Mouse (Mus musculus) myocyte (in vitro differentiated cells): ENCODE results near the gene Nfam1. TPM values are rescaled to one million over a fixed set of nuclear protein-coding genes. Genes with fewer than 3 reads are reported as not detected.

Experiments used
- H3K27me3 ChIP-seq: one replicate; pipeline ENCODE4 v1.6.1; 2011; ENCODE audit not compliant: control insufficient read depth, insufficient read depth, insufficient read length
- H3K36me3 ChIP-seq: one replicate; pipeline ENCODE4 v1.6.1; 2011; ENCODE audit not compliant: control insufficient read depth, insufficient read depth
- H3K4me2 ChIP-seq: one replicate; pipeline ENCODE4 v1.6.1; 2011; ENCODE audit warnings: low read depth, control low read depth
- H3K4me3 ChIP-seq: one replicate; pipeline ENCODE4 v1.5.1; 2011; ENCODE audit warnings: mild to moderate bottlenecking, control low read depth, moderate library complexity
- H3K79me2 ChIP-seq: one replicate; pipeline ENCODE4 v1.6.1; 2011; ENCODE audit not compliant: control insufficient read depth, insufficient read depth
- H3ac ChIP-seq: one replicate; pipeline ENCODE4 v1.6.1; 2011; ENCODE audit not compliant: control insufficient read depth, insufficient read length
- CEBPB ChIP-seq: IDR thresholded peaks from 2 replicates; pipeline ENCODE4 v1.6.1; 2011; ENCODE audit warnings: mild to moderate bottlenecking, moderate library complexity; ENCODE audit not compliant: poor library complexity, insufficient read depth, severe bottlenecking
- E2F4 ChIP-seq: IDR thresholded peaks from one replicate; pipeline ENCODE4 v1.6.1; 2011; ENCODE audit warnings: mild to moderate bottlenecking, control low read depth, moderate library complexity; ENCODE audit not compliant: insufficient read depth
- MAX ChIP-seq: IDR thresholded peaks from one replicate; pipeline ENCODE4 v1.6.1; 2011; ENCODE audit warnings: low read depth, mild to moderate bottlenecking, control low read depth
- MYOD1 ChIP-seq, 3 experiments: IDR thresholded peaks; one replicate each; pipeline ENCODE4 v1.6.1; 2011; ENCODE audit warnings: control low read depth in 2 of 3, low read depth in 2 of 3, mild to moderate bottlenecking in 2 of 3, moderate library complexity in 1 of 3; ENCODE audit not compliant: insufficient read length in 2 of 3, control insufficient read depth in 1 of 3
- MYOG ChIP-seq, 3 experiments: IDR thresholded peaks; one replicate each; pipeline ENCODE4 v1.6.1; 2011; ENCODE audit warnings: control low read depth in 2 of 3, low read depth in 2 of 3, mild to moderate bottlenecking in 2 of 3; ENCODE audit not compliant: insufficient read length in 2 of 3, control insufficient read depth in 1 of 3, insufficient read depth in 1 of 3
- POLR2A ChIP-seq: IDR thresholded peaks from one replicate; pipeline ENCODE4 v1.6.1; 2011; ENCODE audit warnings: low read depth, mild to moderate bottlenecking, control low read depth, moderate library complexity; ENCODE audit not compliant: insufficient read length
- POLR2AphosphoS2 ChIP-seq: IDR thresholded peaks from one replicate; pipeline ENCODE4 v1.6.1; 2011; ENCODE audit warnings: low read depth, control low read depth; ENCODE audit not compliant: insufficient read length
- REST ChIP-seq: IDR thresholded peaks from one replicate; pipeline ENCODE4 v1.6.1; 2011; ENCODE audit warnings: mild to moderate bottlenecking, control low read depth, moderate library complexity; ENCODE audit not compliant: insufficient read depth, insufficient read length
- SRF ChIP-seq: IDR thresholded peaks from one replicate; pipeline ENCODE4 v1.6.1; 2011; ENCODE audit warnings: low read depth; ENCODE audit not compliant: control insufficient read depth, insufficient read length
- TCF12 ChIP-seq: IDR thresholded peaks from one replicate; pipeline ENCODE4 v1.6.1; 2011; ENCODE audit warnings: mild to moderate bottlenecking, control low read depth; ENCODE audit not compliant: poor library complexity, insufficient read depth, severe bottlenecking
- TCF3 ChIP-seq: IDR thresholded peaks from one replicate; pipeline ENCODE4 v1.6.1; 2011; ENCODE audit warnings: low read depth, control low read depth; ENCODE audit not compliant: insufficient read length
- USF1 ChIP-seq: IDR thresholded peaks from one replicate; pipeline ENCODE4 v1.6.1; 2011; ENCODE audit warnings: low read depth, mild to moderate bottlenecking, control low read depth, moderate library complexity
- polyA plus RNA-seq: library from polyadenylated mRNA; unstranded; fragments of >200 nt; fragmentation: generic; extraction: Trizol; gene quantifications from one replicate; pipeline ENCODE4 v1.2.1, GENCODE M21; 2012; ENCODE audit warnings: missing spikeins

Gene Nfam1
- polyA plus RNA-seq, 1 experiment, result not detected

GRCm38 (mm10) chr15:83040156-83040555 lies 7.0 kb upstream of the Nfam1 start:
- Histone ChIP-seq H3K79me2 (no peaks in the 10 kb centered on the region), H3K4me3 (no peak overlapping the region), H3K36me3 (no peaks in the 10 kb centered on the region), H3K27me3 (peaks cover 76% of the 10 kb centered on the region), H3ac (no peak overlapping the region), H3K4me2 (no peak overlapping the region)
- TF ChIP-seq MYOD1 (IDR thresholded peaks at IDR 0.05; ENCODE audit: control insufficient read depth in 1 of 3, insufficient read length in 2 of 3, low read depth in 2 of 3), result no peak
- no peak for TF ChIP-seq POLR2A
- TF ChIP-seq POLR2AphosphoS2, result no peak
- no peak for TF ChIP-seq TCF3
- no peak for TF ChIP-seq MAX
- no peak for TF ChIP-seq E2F4
- no peak for TF ChIP-seq CEBPB
- no peak for TF ChIP-seq MYOG (IDR thresholded peaks at IDR 0.05; ENCODE audit: control insufficient read depth in 1 of 3, insufficient read depth in 1 of 3, insufficient read length in 2 of 3, low read depth in 2 of 3)
- TF ChIP-seq TCF12, result no peak
- TF ChIP-seq USF1, result no peak
- no peak for TF ChIP-seq SRF
- TF ChIP-seq REST, result no peak

GRCm38 (mm10) chr15:83038812-83039211 lies 5.7 kb upstream of the Nfam1 start:
- TF ChIP-seq MAX, result no peak
- no peak for TF ChIP-seq MYOD1 (IDR thresholded peaks at IDR 0.05; ENCODE audit: control insufficient read depth in 1 of 3, insufficient read length in 2 of 3, low read depth in 2 of 3)
- TF ChIP-seq POLR2A, result no peak
- no peak for TF ChIP-seq CEBPB
- TF ChIP-seq SRF, result no peak
- no peak for TF ChIP-seq USF1
- TF ChIP-seq POLR2AphosphoS2, result no peak
- no peak for TF ChIP-seq E2F4
- TF ChIP-seq MYOG (IDR thresholded peaks at IDR 0.05; ENCODE audit: control insufficient read depth in 1 of 3, insufficient read depth in 1 of 3, insufficient read length in 2 of 3, low read depth in 2 of 3), result no peak
- Histone ChIP-seq H3ac (no peak overlapping the region), H3K79me2 (no peaks in the 10 kb centered on the region), H3K36me3 (no peaks in the 10 kb centered on the region), H3K27me3 (peaks cover 78% of the 10 kb centered on the region), H3K4me3 (no peak overlapping the region), H3K4me2 (no peak overlapping the region)

GRCm38 (mm10) chr15:83037755-83038483 lies 4.8 kb upstream of the Nfam1 start:
- Histone ChIP-seq H3K4me2 (no peak overlapping the region), H3K27me3 (peaks cover 78% of the 10 kb centered on the region), H3K4me3 (no peak overlapping the region), H3K36me3 (no peaks in the 10 kb centered on the region), H3K79me2 (no peaks in the 10 kb centered on the region), H3ac (no peak overlapping the region)
- TF ChIP-seq MYOG (IDR thresholded peaks at IDR 0.05; ENCODE audit: control insufficient read depth in 1 of 3, insufficient read depth in 1 of 3, insufficient read length in 2 of 3, low read depth in 2 of 3) (no peak), E2F4 (no peak), CEBPB (no peak), MYOD1 (IDR thresholded peaks at IDR 0.05; ENCODE audit: control insufficient read depth in 1 of 3, insufficient read length in 2 of 3, low read depth in 2 of 3) (no peak)

- no peak overlapping the region for H3K4me2 ChIP-seq
- H3K27me3 ChIP-seq, result peaks cover 78% of the 10 kb centered on the region
Measured at GRCm38 (mm10) chr15:83036900-83037519, 3.9 kb upstream of the Nfam1 start.

More at GRCm38 (mm10) chr15:83036900-83037519, 3.9 kb upstream of the Nfam1 start:
- Histone ChIP-seq H3ac (no peak overlapping the region), H3K36me3 (no peaks in the 10 kb centered on the region), H3K79me2 (no peaks in the 10 kb centered on the region), H3K4me3 (no peak overlapping the region)
- TF ChIP-seq E2F4 (no peak), TCF3 (no peak), SRF (no peak), POLR2A (no peak), MYOG (IDR thresholded peaks at IDR 0.05; ENCODE audit: control insufficient read depth in 1 of 3, insufficient read depth in 1 of 3, insufficient read length in 2 of 3, low read depth in 2 of 3) (no peak), USF1 (no peak), CEBPB (no peak), MAX (no peak), MYOD1 (IDR thresholded peaks at IDR 0.05; ENCODE audit: control insufficient read depth in 1 of 3, insufficient read length in 2 of 3, low read depth in 2 of 3) (no peak), POLR2AphosphoS2 (no peak), TCF12 (no peak), REST (no peak)
